Comparison of ENCODE assay signal across 20 mouse cellular contexts in the genomic region with DNA sequence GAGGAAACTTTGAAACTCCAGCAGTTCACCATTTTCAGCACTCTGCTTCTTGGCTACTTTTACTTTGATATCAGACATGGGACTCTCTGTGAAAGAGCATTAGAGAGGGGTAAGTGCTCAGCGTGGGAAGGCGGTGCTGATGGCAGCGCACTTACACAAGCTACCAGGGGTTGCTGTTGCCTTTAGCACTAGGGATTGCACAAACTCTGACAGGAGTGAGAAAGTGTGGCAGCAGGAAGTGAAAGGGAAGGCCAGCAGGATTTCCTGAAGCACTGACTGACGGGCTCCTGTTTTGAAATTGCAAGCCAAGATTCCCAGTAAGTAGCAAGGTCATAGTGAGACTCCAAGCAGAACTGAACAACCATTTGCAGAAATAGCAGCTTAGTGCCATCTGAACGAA.
DNase-seq lines count a peak whose midpoint lies in the region; ATAC-seq lines count a peak whose summit lies in the region.
"Had no signal": no experiment of that assay in that cellular context is flagged by ENCODE, and none has a peak within 500 bp of the region (broad histone marks: within the 10 kb centered on the region; RNA-seq: fewer than 3 reads in every experiment).

No protein-coding gene starts in this region.

- no peak overlapping the region for H3K9ac ChIP-seq in kidney, embryonic 14.5 days (ENCODE audit: low read depth, low read length)
- H3K9ac ChIP-seq: hindbrain, embryonic 12.5 days; liver, embryonic 13.5 days had no signal

- H3K4me2 ChIP-seq in kidney, embryonic 14.5 days (replicated peaks; ENCODE audit: low read depth, low read length), result no peak overlapping the region
- H3K4me2 ChIP-seq: hindbrain, embryonic 12.5 days; liver, embryonic 13.5 days had no signal

- intact Hi-C loops in heart, postnatal 10 days (cut with DNase I), result no loop called here
- intact Hi-C loops in gastrocnemius, postnatal 14 days (cut with DNase I; ENCODE audit: low total_unique reads), result no loop called here

- no peak overlapping the region for H3K27ac ChIP-seq in kidney, embryonic 14.5 days (ENCODE audit: low read depth, low read length)
- H3K27ac ChIP-seq: heart, embryonic 10.5 days; hindbrain, embryonic 12.5 days; left cerebral cortex, adult 2 months; liver, embryonic 13.5 days; midbrain, embryonic 10.5 days had no signal

- H3K27me3 ChIP-seq in kidney, embryonic 14.5 days (ENCODE audit: control insufficient read depth, insufficient read depth, low read length), result no peaks in the 10 kb centered on the region
- H3K27me3 ChIP-seq: hindbrain, embryonic 12.5 days; liver, embryonic 13.5 days had no signal

- WGBS in kidney, embryonic 14.5 days, result 76% methylated on average over 5 of the region's 5 CpGs

- H3K9me3 ChIP-seq in kidney, embryonic 14.5 days (ENCODE audit: control insufficient read depth, low read length), result no peaks in the 10 kb centered on the region
- H3K9me3 ChIP-seq: heart, embryonic 10.5 days; hindbrain, embryonic 12.5 days; liver, embryonic 13.5 days; midbrain, embryonic 10.5 days had no signal

- peak; percentile 40 to 43; a peak in 3 of 4 replicates for ATAC-seq in hematopoietic stem cell, adult 5-6 weeks (replicated peaks in 1 of 2; ENCODE audit: insufficient read depth in 1 of 2, low FRiP score in 2 of 2, low TSS enrichment in 1 of 2, low read depth in 1 of 2, poor library complexity in 2 of 2, severe bottlenecking in 2 of 2)
- ATAC-seq in neutrophil, adult 5-6 weeks (ENCODE audit: extremely low read depth, insufficient number of reproducible peaks, low FRiP score, poor library complexity, severe bottlenecking), result 0 out of 2 replicates have a peak, but pooled peaks have one; percentile 9
- ATAC-seq in kidney, embryonic 14.5 days (ENCODE audit: low FRiP score, low TSS enrichment), result no peak

- H3K36me3 ChIP-seq in kidney, embryonic 14.5 days (ENCODE audit: control insufficient read depth, insufficient read depth, low read length), result no peaks in the 10 kb centered on the region
- H3K36me3 ChIP-seq: heart, embryonic 10.5 days; hindbrain, embryonic 12.5 days; liver, embryonic 13.5 days; midbrain, embryonic 10.5 days had no signal

- DNase-seq in adrenal gland, postnatal 14 days, result peak; percentile 10
- DNase-seq in adrenal gland, adult 8-10 months, result no peak
- DNase-seq in lung, postnatal 14 days, result peak; percentile 5
- DNase-seq in heart, postnatal 10 days, result no peak
- no peak for DNase-seq in gastrocnemius, postnatal 14 days
- DNase-seq: adrenal gland, adult 2 months; cerebellum, adult 9-11 months; gastrocnemius, postnatal 10 days; kidney, adult 18-20 months; kidney, postnatal 36 days; left cerebral cortex, postnatal 4 days; liver, embryonic 13.5 days; thymus, adult 2 months had no signal

- no peaks in the 10 kb centered on the region for H3K4me1 ChIP-seq in kidney, embryonic 14.5 days (ENCODE audit: control insufficient read depth, insufficient read depth, low read length)
- H3K4me1 ChIP-seq: heart, embryonic 10.5 days; hindbrain, embryonic 12.5 days; liver, embryonic 13.5 days; midbrain, embryonic 10.5 days had no signal

- no peak overlapping the region for H3K4me3 ChIP-seq in kidney, embryonic 14.5 days (ENCODE audit: low read length)
- H3K4me3 ChIP-seq: heart, embryonic 10.5 days; hindbrain, embryonic 12.5 days; left cerebral cortex, adult 2 months; liver, embryonic 13.5 days; midbrain, embryonic 10.5 days had no signal

Comparison
In these comparisons a context has a peak if more than half of its experiments do, and no peak if none do; other contexts are left out.
1. DNase-seq: peak in adrenal gland, postnatal 14 days (single experiment) and lung, postnatal 14 days (single experiment); none in adrenal gland, adult 8-10 months (single experiment), heart, postnatal 10 days (0 of 2) and gastrocnemius, postnatal 14 days (single experiment).